17 mouse cellular contexts compared by ENCODE assay signal in the genomic region with DNA sequence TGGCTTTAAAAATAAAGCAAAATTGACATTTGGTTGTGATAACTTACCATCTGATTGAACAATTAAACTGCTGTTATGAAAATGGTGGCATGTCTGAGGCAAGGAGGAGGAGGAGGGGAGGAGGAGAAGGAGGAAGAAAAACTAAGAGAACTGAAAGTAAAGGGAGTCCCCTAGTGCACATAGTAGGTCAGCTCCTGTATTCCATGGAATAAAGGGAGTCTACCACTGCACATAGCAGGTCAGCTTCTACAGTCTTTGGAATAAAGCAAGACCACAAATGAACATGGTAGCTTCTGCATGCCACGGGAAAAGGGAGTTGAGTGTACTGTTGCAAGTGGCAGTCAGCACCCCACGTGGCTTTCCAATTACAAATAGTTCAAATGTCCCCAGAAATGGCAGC.
"Had no signal": no experiment of that assay in that cellular context is flagged by ENCODE, and none has a peak within 500 bp of the region (broad histone marks: within the 10 kb centered on the region; RNA-seq: fewer than 3 reads in every experiment).

No protein-coding gene starts in this region.

- H3K36me3 ChIP-seq: kidney, embryonic 15.5 days; liver, embryonic 12.5 days; liver, embryonic 15.5 days; lung, embryonic 15.5 days; midbrain, embryonic 12.5 days; midbrain, embryonic 15.5 days; stomach, embryonic 15.5 days had no signal

- ATAC-seq: liver, embryonic 12.5 days; midbrain, embryonic 15.5 days had no signal

- H3K9me3 ChIP-seq: kidney, embryonic 15.5 days; liver, embryonic 12.5 days; liver, embryonic 15.5 days; lung, embryonic 15.5 days; midbrain, embryonic 12.5 days; midbrain, embryonic 15.5 days; stomach, embryonic 15.5 days had no signal

- H3K9ac ChIP-seq: kidney, embryonic 15.5 days; liver, embryonic 12.5 days; liver, embryonic 15.5 days; lung, embryonic 15.5 days; midbrain, embryonic 12.5 days; midbrain, embryonic 15.5 days; stomach, embryonic 15.5 days had no signal

- H3K4me3 ChIP-seq: kidney, embryonic 15.5 days; liver, embryonic 12.5 days; liver, embryonic 15.5 days; lung, embryonic 15.5 days; midbrain, embryonic 12.5 days; midbrain, embryonic 15.5 days; stomach, embryonic 15.5 days had no signal

- H3K4me2 ChIP-seq: liver, embryonic 12.5 days; liver, embryonic 15.5 days; lung, embryonic 15.5 days; midbrain, embryonic 12.5 days; midbrain, embryonic 15.5 days; stomach, embryonic 15.5 days had no signal

- H3K27ac ChIP-seq: kidney, embryonic 15.5 days; liver, embryonic 12.5 days; liver, embryonic 15.5 days; lung, embryonic 15.5 days; midbrain, embryonic 12.5 days; midbrain, embryonic 15.5 days; stomach, embryonic 15.5 days had no signal

- H3K27me3 ChIP-seq: kidney, embryonic 15.5 days; liver, embryonic 12.5 days; liver, embryonic 15.5 days; lung, embryonic 15.5 days; midbrain, embryonic 15.5 days; stomach, embryonic 15.5 days had no signal

- DNase-seq: kidney, adult 8-10 months; kidney, postnatal 14 days; kidney, postnatal 4 days; left cerebral cortex, postnatal 4 days; liver; lung, adult 18-20 months; lung, postnatal 36 days; right cerebral cortex, postnatal 14 days; spleen, adult 18-20 months; thymus, postnatal 25 days had no signal
